In the genomic region with DNA sequence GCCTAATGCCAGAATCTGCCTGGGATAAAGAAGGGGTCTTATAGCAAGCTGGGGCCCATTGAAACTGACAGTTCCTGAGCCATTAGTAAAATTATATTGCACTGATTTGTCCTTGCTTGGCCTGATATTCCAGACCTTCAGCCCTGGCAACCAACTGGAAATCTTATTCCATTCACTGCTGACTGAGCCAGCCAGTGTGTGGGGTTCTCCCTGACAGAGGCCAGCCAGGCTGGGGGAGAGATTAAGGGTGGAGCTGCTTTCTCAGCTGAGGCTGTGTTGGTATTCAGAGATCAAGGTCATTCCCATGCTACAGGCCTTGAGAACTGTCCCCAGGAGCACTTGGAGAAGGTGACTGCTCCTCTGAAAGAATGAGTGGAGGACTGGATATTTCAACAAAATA, we compare ENCODE assay signal across 17 mouse cellular contexts.
DNase-seq lines count a peak whose midpoint lies in the region; ATAC-seq lines count a peak whose summit lies in the region.
"Had no signal": no experiment of that assay in that cellular context is flagged by ENCODE, and none has a peak within 500 bp of the region (broad histone marks: within the 10 kb centered on the region; RNA-seq: fewer than 3 reads in every experiment).

No protein-coding gene starts in this region.

- H3K4me1 ChIP-seq in heart, embryonic 13.5 days: 0 out of 2 replicates have a peak, but pooled peaks cover 8% of the 10 kb centered on the region
- no peaks in the 10 kb centered on the region for H3K4me1 ChIP-seq in midbrain, embryonic 15.5 days
- H3K4me1 ChIP-seq in midbrain, embryonic 14.5 days (ENCODE audit: control insufficient read depth, insufficient read depth, low read length): no peaks in the 10 kb centered on the region
- H3K4me1 ChIP-seq: hindbrain, embryonic 13.5 days; neural tube, embryonic 13.5 days had no signal

- H3K27me3 ChIP-seq in heart, embryonic 13.5 days (replicated peaks): no peaks in the 10 kb centered on the region
- H3K27me3 ChIP-seq in midbrain, embryonic 15.5 days (replicated peaks): no peaks in the 10 kb centered on the region
- no peaks in the 10 kb centered on the region for H3K27me3 ChIP-seq in midbrain, embryonic 14.5 days (ENCODE audit: control insufficient read depth, insufficient read depth, low read length)
- H3K27me3 ChIP-seq: hindbrain, embryonic 13.5 days; neural tube, embryonic 13.5 days had no signal

- no peak overlapping the region for H3K9ac ChIP-seq in heart, embryonic 13.5 days
- H3K9ac ChIP-seq in midbrain, embryonic 15.5 days: no peak overlapping the region
- H3K9ac ChIP-seq in midbrain, embryonic 14.5 days (replicated peaks; ENCODE audit: low read length): no peak overlapping the region
- H3K9ac ChIP-seq: hindbrain, embryonic 13.5 days; neural tube, embryonic 13.5 days had no signal

- H3K27ac ChIP-seq in heart, embryonic 13.5 days (replicated peaks): peak overlapping the region; percentile 50
- H3K27ac ChIP-seq in midbrain, embryonic 15.5 days: no peak overlapping the region
- H3K27ac ChIP-seq in midbrain, embryonic 14.5 days (replicated peaks; ENCODE audit: low read depth, low read length): no peak overlapping the region
- H3K27ac ChIP-seq: hindbrain, embryonic 13.5 days; left cerebral cortex, adult 2 months; neural tube, embryonic 13.5 days had no signal

- H3K36me3 ChIP-seq in heart, embryonic 13.5 days: no peaks in the 10 kb centered on the region
- no peaks in the 10 kb centered on the region for H3K36me3 ChIP-seq in midbrain, embryonic 15.5 days (replicated peaks)
- no peaks in the 10 kb centered on the region for H3K36me3 ChIP-seq in midbrain, embryonic 14.5 days (ENCODE audit: control insufficient read depth, insufficient read depth, low read length)
- H3K36me3 ChIP-seq: hindbrain, embryonic 13.5 days; neural tube, embryonic 13.5 days had no signal

- ATAC-seq in heart, embryonic 13.5 days (ENCODE audit: extremely low read depth, insufficient number of reproducible peaks, low FRiP score, low TSS enrichment): no peak
- ATAC-seq in midbrain, embryonic 15.5 days (replicated peaks): no peak
- ATAC-seq in midbrain, embryonic 14.5 days (ENCODE audit: low FRiP score, low TSS enrichment): no peak
- ATAC-seq: forebrain, embryonic 14.5 days had no signal

- H3K4me2 ChIP-seq in heart, embryonic 13.5 days: no peak overlapping the region
- no peak overlapping the region for H3K4me2 ChIP-seq in midbrain, embryonic 15.5 days
- H3K4me2 ChIP-seq in midbrain, embryonic 14.5 days (ENCODE audit: low read length): no peak overlapping the region
- H3K4me2 ChIP-seq: hindbrain, embryonic 13.5 days; neural tube, embryonic 13.5 days had no signal

- no peak overlapping the region for H3K4me3 ChIP-seq in heart, embryonic 13.5 days
- H3K4me3 ChIP-seq in midbrain, embryonic 15.5 days: no peak overlapping the region
- no peak overlapping the region for H3K4me3 ChIP-seq in midbrain, embryonic 14.5 days (replicated peaks; ENCODE audit: low read depth, low read length)
- H3K4me3 ChIP-seq: hindbrain, embryonic 13.5 days; left cerebral cortex, adult 2 months; neural tube, embryonic 13.5 days had no signal

- no peaks in the 10 kb centered on the region for H3K9me3 ChIP-seq in heart, embryonic 13.5 days
- H3K9me3 ChIP-seq in midbrain, embryonic 15.5 days: no peaks in the 10 kb centered on the region
- H3K9me3 ChIP-seq in midbrain, embryonic 14.5 days (ENCODE audit: control insufficient read depth, low read length): no peaks in the 10 kb centered on the region
- H3K9me3 ChIP-seq: hindbrain, embryonic 13.5 days; neural tube, embryonic 13.5 days had no signal

- peak; percentile 19 for DNase-seq in adrenal gland, adult 2 months
- no peak for DNase-seq in adrenal gland, postnatal 25 days
- peak; percentile 2 to 5 for DNase-seq in kidney, postnatal 4 days
- DNase-seq in kidney, adult 18-20 months: no peak
- DNase-seq in testis, postnatal 14 days (ENCODE audit: low spot score): peak; percentile 70
- DNase-seq in midbrain, embryonic 14.5 days: no peak
- DNase-seq: cerebellum, adult 2 months; kidney, adult 2 months; lung, adult 18-20 months; right cerebral cortex, adult 18-20 months; thymus, adult 2 months had no signal

Comparison
In these comparisons a context has a peak if more than half of its experiments do, and no peak if none do; other contexts are left out.
1. DNase-seq: peak in adrenal gland, adult 2 months (single experiment), kidney, postnatal 4 days (2 of 2) and testis, postnatal 14 days (single experiment); none in adrenal gland, postnatal 25 days (single experiment), kidney, adult 18-20 months (single experiment) and midbrain, embryonic 14.5 days (single experiment).